Mouse (Mus musculus): ENCODE results near the gene Rbm47. TPM values are rescaled to one million over a fixed set of nuclear protein-coding genes. Genes with fewer than 3 reads are reported as not detected.

Rbm47 gene
- polyA plus RNA-seq, 1 experiment from 2014 or later = 3.6 TPM

- no peak for DNase-seq (ENCODE audit: low spot score)
- H3K36me3 ChIP-seq = no peaks in the 10 kb centered on the region
- no peak overlapping the region for H3K27ac ChIP-seq
- WGBS = 53% methylated on average over 14 of the region's 14 CpGs
- H3K4me1 ChIP-seq = peaks cover 9% of the 10 kb centered on the region; the same call in 1 of the 2 replicates
- no peak overlapping the region for H3K4me3 ChIP-seq
- H3K9me3 ChIP-seq = no peaks in the 10 kb centered on the region
- no peaks in the 10 kb centered on the region for H3K27me3 ChIP-seq (ENCODE audit: insufficient read depth, poor library complexity, severe bottlenecking)
These were observed 138.3 kb downstream of the Rbm47 start for GRCm38 (mm10) chr5:66034375-66035195.

- H3K4me3 ChIP-seq = no peak overlapping the region
- no peaks in the 10 kb centered on the region for H3K27me3 ChIP-seq (ENCODE audit: insufficient read depth, poor library complexity, severe bottlenecking)
- no peaks in the 10 kb centered on the region for H3K9me3 ChIP-seq
- 94% methylated on average over 1 of the region's 1 CpGs for WGBS
- H3K27ac ChIP-seq = no peak overlapping the region
- no peaks in the 10 kb centered on the region for H3K36me3 ChIP-seq
- H3K4me1 ChIP-seq = peaks cover 9% of the 10 kb centered on the region; the same call in 1 of the 2 replicates
- no peak for DNase-seq (ENCODE audit: low spot score)
These were observed 140.1 kb downstream of the Rbm47 start for GRCm38 (mm10) chr5:66032826-66033225.

- no peak for DNase-seq (ENCODE audit: low spot score)
- Histone ChIP-seq H3K4me1 (peaks cover 9% of the 10 kb centered on the region; the same call in 1 of the 2 replicates), H3K27ac (no peak overlapping the region), H3K4me3 (no peak overlapping the region), H3K9me3 (peaks cover 3% of the 10 kb centered on the region), H3K36me3 (0 out of 2 replicates have a peak, but pooled peaks cover 4% of the 10 kb centered on the region), H3K27me3 (ENCODE audit: insufficient read depth, poor library complexity, severe bottlenecking) (no peaks in the 10 kb centered on the region)
- whole genome bisulfite sequencing = 77% methylated on average over 5 of the region's 5 CpGs
These were observed 141.2 kb downstream of the Rbm47 start for GRCm38 (mm10) chr5:66031699-66032098.

- no peak overlapping the region for H3K27ac ChIP-seq
- H3K4me3 ChIP-seq = no peak overlapping the region
- peaks cover 13% of the 10 kb centered on the region; the same call in 1 of the 2 replicates for H3K36me3 ChIP-seq
- peaks cover 6% of the 10 kb centered on the region for H3K9me3 ChIP-seq
- no peaks in the 10 kb centered on the region for H3K27me3 ChIP-seq (ENCODE audit: insufficient read depth, poor library complexity, severe bottlenecking)
- 83% methylated on average over 5 of the region's 5 CpGs for WGBS
- H3K4me1 ChIP-seq = no peaks in the 10 kb centered on the region
- no peak for DNase-seq (ENCODE audit: low spot score)
These were observed 144.7 kb downstream of the Rbm47 start for GRCm38 (mm10) chr5:66028232-66028631.

GRCm38 (mm10) chr5:66027206-66027605 is 145.7 kb downstream of the Rbm47 start:
- Histone ChIP-seq H3K27me3 (ENCODE audit: insufficient read depth, poor library complexity, severe bottlenecking) (no peaks in the 10 kb centered on the region), H3K36me3 (peaks cover 13% of the 10 kb centered on the region; the same call in 1 of the 2 replicates), H3K9me3 (peaks cover 6% of the 10 kb centered on the region), H3K27ac (no peak overlapping the region), H3K4me3 (no peak overlapping the region), H3K4me1 (no peaks in the 10 kb centered on the region)
- DNase-seq (ENCODE audit: low spot score) = no peak
- WGBS = 91% methylated on average over 8 of the region's 8 CpGs

- H3K4me3 ChIP-seq = no peak overlapping the region
- H3K4me1 ChIP-seq = no peaks in the 10 kb centered on the region
- DNase-seq (ENCODE audit: low spot score) = no peak
- H3K27me3 ChIP-seq (ENCODE audit: insufficient read depth, poor library complexity, severe bottlenecking) = no peaks in the 10 kb centered on the region
- peaks cover 13% of the 10 kb centered on the region; the same call in 1 of the 2 replicates for H3K36me3 ChIP-seq
- no peak overlapping the region for H3K27ac ChIP-seq
- peaks cover 6% of the 10 kb centered on the region for H3K9me3 ChIP-seq
- WGBS = 94% methylated on average over 31 of the region's 31 CpGs
These were observed 146.1 kb downstream of the Rbm47 start for GRCm38 (mm10) chr5:66026796-66027195.

- no peaks in the 10 kb centered on the region for H3K4me1 ChIP-seq
- no peaks in the 10 kb centered on the region for H3K27me3 ChIP-seq (ENCODE audit: insufficient read depth, poor library complexity, severe bottlenecking)
- H3K36me3 ChIP-seq = no peaks in the 10 kb centered on the region
- 85% methylated on average over 2 of the region's 2 CpGs for WGBS
- DNase-seq (ENCODE audit: low spot score) = no peak
- H3K27ac ChIP-seq = no peak overlapping the region
- no peaks in the 10 kb centered on the region for H3K9me3 ChIP-seq
- no peak overlapping the region for H3K4me3 ChIP-seq
These were observed 157.4 kb downstream of the Rbm47 start for GRCm38 (mm10) chr5:66015449-66015961.

GRCm38 (mm10) chr5:66014437-66014836 is 158.5 kb downstream of the Rbm47 start:
- Histone ChIP-seq H3K4me3 (no peak overlapping the region), H3K9me3 (no peaks in the 10 kb centered on the region), H3K27ac (no peak overlapping the region), H3K27me3 (ENCODE audit: insufficient read depth, poor library complexity, severe bottlenecking) (no peaks in the 10 kb centered on the region), H3K36me3 (no peaks in the 10 kb centered on the region), H3K4me1 (no peaks in the 10 kb centered on the region)
- WGBS = 75% methylated on average over 2 of the region's 2 CpGs
- DNase-seq (ENCODE audit: low spot score) = no peak

- H3K4me3 ChIP-seq = no peak overlapping the region
- WGBS = 67% methylated on average over 3 of the region's 3 CpGs
- no peaks in the 10 kb centered on the region for H3K4me1 ChIP-seq
- H3K36me3 ChIP-seq = no peaks in the 10 kb centered on the region
- DNase-seq (ENCODE audit: low spot score) = no peak
- H3K27me3 ChIP-seq (ENCODE audit: insufficient read depth, poor library complexity, severe bottlenecking) = no peaks in the 10 kb centered on the region
- no peaks in the 10 kb centered on the region for H3K9me3 ChIP-seq
- H3K27ac ChIP-seq = no peak overlapping the region
These were observed 158.9 kb downstream of the Rbm47 start for GRCm38 (mm10) chr5:66013999-66014398.

- Histone ChIP-seq H3K27ac (no peak overlapping the region), H3K9me3 (no peaks in the 10 kb centered on the region), H3K27me3 (ENCODE audit: insufficient read depth, poor library complexity, severe bottlenecking) (no peaks in the 10 kb centered on the region), H3K4me1 (peaks cover 16% of the 10 kb centered on the region), H3K4me3 (no peak overlapping the region), H3K36me3 (no peaks in the 10 kb centered on the region)
- no peak for DNase-seq (ENCODE audit: low spot score)
- 84% methylated on average over 15 of the region's 15 CpGs for WGBS
These were observed 164.5 kb downstream of the Rbm47 start for GRCm38 (mm10) chr5:66008245-66008967.

GRCm38 (mm10) chr5:66005041-66005678 is 167.8 kb downstream of the Rbm47 start:
- WGBS = 39% methylated on average over 16 of the region's 16 CpGs
- DNase-seq (ENCODE audit: low spot score) = no peak
- no peaks in the 10 kb centered on the region for H3K27me3 ChIP-seq (ENCODE audit: insufficient read depth, poor library complexity, severe bottlenecking)

GRCm38 (mm10) chr5:66004134-66004925 is 168.6 kb downstream of the Rbm47 start, which contains the start of gene 9130230L23Rik:
Gene 9130230L23Rik, minus strand, starts transcription at chr5:66004285.
- H3K9me3 ChIP-seq = no peaks in the 10 kb centered on the region
- DNase-seq (ENCODE audit: low spot score) = no peak
- H3K36me3 ChIP-seq = no peaks in the 10 kb centered on the region
- peaks cover 16% of the 10 kb centered on the region for H3K4me1 ChIP-seq
- peak within 1 kb of the TSS; percentile 22; the same call in 1 of the 2 replicates for H3K27ac ChIP-seq
- H3K27me3 ChIP-seq (ENCODE audit: insufficient read depth, poor library complexity, severe bottlenecking) = no peaks in the 10 kb centered on the region
- H3K4me3 ChIP-seq = no peak within 1 kb of the TSS
- WGBS = 36% methylated on average over 14 of the region's 14 CpGs

More at GRCm38 (mm10) chr5:66005041-66005678, 167.8 kb downstream of the Rbm47 start:
- Histone ChIP-seq H3K36me3 (no peaks in the 10 kb centered on the region), H3K9me3 (no peaks in the 10 kb centered on the region), H3K27ac (peak overlapping the region; percentile 22; the same call in 1 of the 2 replicates), H3K4me1 (peaks cover 16% of the 10 kb centered on the region), H3K4me3 (no peak overlapping the region)
